Mouse (Mus musculus) small intestine, adult 2 months (tissue): ENCODE data around the gene Gsta3.

Experiments used
- CTCF ChIP-seq: fragments of 200-500 bp; IDR thresholded peaks from 2 replicates; pipeline ENCODE4 v1.5.1; 2012; ENCODE audit warnings: low read depth, mild to moderate bottlenecking, control low read depth, inconsistent platforms, low read length, moderate library complexity, mixed read lengths; ENCODE audit not compliant: insufficient replicate concordance, insufficient read length; ENCODE audit errors: extremely low read depth
- POLR2A ChIP-seq: fragments of 200-500 bp; IDR thresholded peaks from 2 replicates; pipeline ENCODE4 v1.6.1; 2012; ENCODE audit warnings: low read depth, mild to moderate bottlenecking, control low read depth, inconsistent platforms, low read length, moderate library complexity

GRCm38 (mm10) chr1:21253303-21253650 is 12.9 kb downstream of the Gsta3 start:
- TF ChIP-seq POLR2A (no peak), CTCF (no peak)
